Mouse (Mus musculus): ENCODE data around the gene Nwd2.

GRCm38 (mm10) chr5:63748759-63749158, 99.9 kb downstream of the Nwd2 start:
- TF ChIP-seq CTCF (IDR thresholded peaks at IDR 0.05; ENCODE audit: control insufficient read depth, insufficient read depth, low read length) = no peak
- TF ChIP-seq POLR2A (IDR thresholded peaks at IDR 0.05; ENCODE audit: borderline replicate concordance, control insufficient read depth, low read depth, low read length) = no peak

All from bone marrow, adult 2 months (tissue).